Mouse (Mus musculus): ENCODE results near the gene Pbld1. TPM values are rescaled to one million over a fixed set of nuclear protein-coding genes. Genes with fewer than 3 reads are reported as not detected.

Pbld1 gene
- polyA plus RNA-seq, 1 experiment, result 4.6 TPM

Other genes starting within 250 kb of the Pbld1 start
- gene Tet1, start 151.2 kb upstream of the Pbld1 start, polyA plus RNA-seq (2012; rRNA removed), result 1.6 and 2.3 TPM in 2 replicates
- gene Slc25a16, start 139.5 kb upstream of the Pbld1 start, polyA plus RNA-seq (2012; rRNA removed), result 18.3 and 22.9 TPM in 2 replicates
- gene Dna2, start 113.1 kb upstream of the Pbld1 start, polyA plus RNA-seq (2012; rRNA removed), result 2.5 and 3.7 TPM in 2 replicates
- 10.9 and 12.9 TPM in 2 replicates for gene Rufy2, start 79.9 kb upstream of the Pbld1 start, polyA plus RNA-seq (2012; rRNA removed)
- gene Hnrnph3, start 35.9 kb upstream of the Pbld1 start, polyA plus RNA-seq (2012; rRNA removed), result 55.0 and 73.1 TPM in 2 replicates
- 3.6 and 4.7 TPM in 2 replicates for gene Pbld2, start 35.8 kb upstream of the Pbld1 start, polyA plus RNA-seq (2012; rRNA removed)
- gene Atoh7, start 39.5 kb downstream of the Pbld1 start, polyA plus RNA-seq (2012; rRNA removed), result 0.06 and 0.07 TPM in 2 replicates
- gene Mypn, start 143.8 kb downstream of the Pbld1 start, polyA plus RNA-seq (2012; rRNA removed), result 1.8 and 3.2 TPM in 2 replicates
- 39.3 and 47.3 TPM in 2 replicates for gene Herc4, start 183.6 kb downstream of the Pbld1 start, polyA plus RNA-seq (2012; rRNA removed)

Data from urinary bladder, adult 2 months (tissue).